Mouse (Mus musculus) heart, postnatal 0 days (tissue): ENCODE measurements around the gene Clpx.

Source experiments
- CTCF ChIP-seq: IDR thresholded peaks from 2 replicates; pipeline ENCODE4 v1.5.1; 2016; ENCODE audit warnings: antibody characterized with exemption, control low read depth, low read depth
- EP300 ChIP-seq: IDR thresholded peaks from 2 replicates; pipeline ENCODE4 v1.6.1; 2016; ENCODE audit warnings: antibody characterized with exemption, low read depth

DNA sequence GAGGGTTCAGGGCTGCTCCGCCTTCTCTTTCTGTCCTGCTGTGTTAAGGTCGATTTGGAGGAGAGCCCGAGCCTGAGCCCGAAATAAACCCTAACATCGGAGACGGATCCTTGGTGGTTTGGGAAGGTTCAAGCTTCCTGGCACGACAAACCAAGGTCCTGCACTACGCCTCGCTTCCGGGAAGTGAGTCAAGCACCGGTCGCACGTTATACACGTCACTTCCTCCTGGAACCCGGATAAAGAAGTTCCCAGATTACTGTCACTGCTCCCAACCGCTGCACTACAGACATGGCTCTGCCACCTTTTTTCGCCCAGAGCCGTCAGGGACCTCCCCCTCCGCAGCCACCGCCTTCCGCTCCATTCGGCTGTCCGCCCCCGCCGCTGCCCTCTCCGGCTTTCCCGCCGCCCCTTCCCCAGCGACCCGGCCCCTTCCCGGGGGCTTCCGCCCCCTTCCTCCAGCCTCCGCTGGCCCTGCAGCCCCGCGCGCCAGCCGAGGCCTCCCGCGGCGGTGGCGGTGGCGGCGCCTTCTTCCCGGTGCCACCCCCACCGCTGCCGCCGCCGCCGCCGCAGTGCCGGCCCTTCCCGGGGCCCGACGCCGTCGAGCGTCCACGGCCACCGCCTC, 51.9 kb downstream of the Clpx start, which contains the start of gene Pdcd7:
- TF ChIP-seq CTCF, result no peak
- 0 out of 2 replicates have a peak, but pooled peaks have one; percentile 53 for TF ChIP-seq EP300
